Mouse (Mus musculus) lung, embryonic 15.5 days (tissue): ENCODE results near the gene Pdcd1lg2. TPM values are rescaled to one million over a fixed set of nuclear protein-coding genes. Genes with fewer than 3 reads are reported as not detected.

ENCODE experiments used
- ATAC-seq: fragments of 200-750 bp; cut with Nextera tagmentation; 2 replicates; pipeline ENCODE4 v1.8.0; 2017; ENCODE audit warnings: moderate number of reproducible peaks, borderline replicate concordance; ENCODE audit not compliant: low FRiP score, low TSS enrichment; ENCODE audit errors: extremely low read depth
- H3K27ac ChIP-seq: fragments of 300-500 bp; sonication (generic); 2 replicates; pipeline ENCODE4 v1.5.1; 2015; ENCODE audit warnings: moderate library complexity, mild to moderate bottlenecking, inconsistent platforms
- H3K27me3 ChIP-seq: fragments of 300-500 bp; sonication (generic); 2 replicates; pipeline ENCODE4 v1.6.1; 2015; ENCODE audit warnings: inconsistent platforms
- H3K36me3 ChIP-seq: fragments of 300-500 bp; sonication (generic); 2 replicates; pipeline ENCODE4 v1.6.1; 2015; ENCODE audit warnings: inconsistent platforms
- H3K4me1 ChIP-seq: fragments of 300-500 bp; sonication (generic); 2 replicates; pipeline ENCODE4 v1.6.1; 2015; ENCODE audit warnings: inconsistent platforms
- H3K4me2 ChIP-seq: fragments of 300-500 bp; sonication (generic); 2 replicates; pipeline ENCODE4 v1.6.1; 2015; ENCODE audit warnings: inconsistent platforms, mild to moderate bottlenecking, moderate library complexity
- H3K4me3 ChIP-seq: fragments of 300-500 bp; sonication (generic); 2 replicates; pipeline ENCODE4 v1.5.1; 2015; ENCODE audit warnings: mild to moderate bottlenecking, inconsistent platforms
- H3K9ac ChIP-seq: fragments of 300-500 bp; sonication (generic); 2 replicates; pipeline ENCODE4 v1.6.1; 2015; ENCODE audit warnings: inconsistent platforms
- H3K9me3 ChIP-seq: fragments of 300-500 bp; sonication (generic); 2 replicates; pipeline ENCODE4 v1.6.1; 2016; ENCODE audit warnings: inconsistent platforms
- WGBS: fragments of 180-500 bp; shearing (Covaris S2); methylation state at CpG from one replicate; pipeline ENCODE4 v1.1.7; 2015; 5-methylcytosine and 5-hydroxymethylcytosine counted together
- polyA plus RNA-seq: library from polyadenylated mRNA; unstranded; fragments of >200 nt; fragmentation: Nextera tagmentation; extraction: Ambion mirVana; gene quantifications from 2 replicates; pipeline ENCODE4 v1.2.1, GENCODE M21; 2015

The Pdcd1lg2 gene
- polyA plus RNA-seq, 1 experiment from 2014 or later: 0.09 TPM

DNA sequence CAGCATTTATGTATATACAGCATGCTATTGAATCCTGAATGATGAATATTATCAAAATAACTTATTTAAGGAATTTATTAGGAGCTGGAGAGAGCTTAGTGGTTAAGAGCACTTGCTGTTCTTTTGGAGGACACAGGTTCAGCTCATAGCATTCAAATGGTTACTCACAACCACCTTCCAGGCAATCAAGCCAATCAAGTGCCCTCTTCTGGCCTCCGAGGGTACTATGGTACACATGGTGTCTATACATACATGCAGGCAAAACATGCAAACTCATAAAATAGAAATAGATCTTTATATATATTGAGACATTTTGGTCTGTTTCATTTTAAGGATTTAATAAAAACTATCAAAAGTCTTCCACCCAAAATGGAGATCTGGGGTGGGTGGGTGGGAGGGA is 21.9 kb upstream of the Pdcd1lg2 start:
- Histone ChIP-seq H3K9me3 (no peaks in the 10 kb centered on the region), H3K4me2 (no peak overlapping the region), H3K4me3 (no peak overlapping the region), H3K9ac (no peak overlapping the region), H3K36me3 (no peaks in the 10 kb centered on the region), H3K4me1 (no peaks in the 10 kb centered on the region), H3K27ac (no peak overlapping the region), H3K27me3 (no peaks in the 10 kb centered on the region)
- 80% methylated on average over 1 of the region's 1 CpGs for WGBS
- ATAC-seq: no peak

- Histone ChIP-seq H3K9me3 (no peaks in the 10 kb centered on the region), H3K9ac (no peak overlapping the region), H3K27ac (no peak overlapping the region), H3K4me1 (no peaks in the 10 kb centered on the region), H3K4me2 (no peak overlapping the region), H3K4me3 (no peak overlapping the region), H3K27me3 (no peaks in the 10 kb centered on the region), H3K36me3 (no peaks in the 10 kb centered on the region)
- WGBS: 47% methylated on average over 5 of the region's 5 CpGs
- no peak for ATAC-seq
Observed at GRCm38 (mm10) chr19:29390483-29390882, 20.2 kb upstream of the Pdcd1lg2 start.

- Histone ChIP-seq H3K9me3 (no peaks in the 10 kb centered on the region), H3K9ac (no peak overlapping the region), H3K27me3 (no peaks in the 10 kb centered on the region), H3K36me3 (no peaks in the 10 kb centered on the region), H3K4me1 (no peaks in the 10 kb centered on the region), H3K4me3 (no peak overlapping the region), H3K4me2 (no peak overlapping the region), H3K27ac (no peak overlapping the region)
- ATAC-seq: no peak
- WGBS: 50% methylated on average over 4 of the region's 4 CpGs
Observed at GRCm38 (mm10) chr19:29391279-29391678, 19.4 kb upstream of the Pdcd1lg2 start.

GRCm38 (mm10) chr19:29393333-29393732 is 17.4 kb upstream of the Pdcd1lg2 start:
- no peak overlapping the region for H3K27ac ChIP-seq
- H3K4me3 ChIP-seq: no peak overlapping the region
- H3K27me3 ChIP-seq: no peaks in the 10 kb centered on the region
- no peaks in the 10 kb centered on the region for H3K4me1 ChIP-seq
- no peaks in the 10 kb centered on the region for H3K36me3 ChIP-seq
- 70% methylated on average over 9 of the region's 9 CpGs for WGBS
- H3K9me3 ChIP-seq: no peaks in the 10 kb centered on the region
- H3K4me2 ChIP-seq: no peak overlapping the region
- ATAC-seq: no peak
- H3K9ac ChIP-seq: no peak overlapping the region

DNA sequence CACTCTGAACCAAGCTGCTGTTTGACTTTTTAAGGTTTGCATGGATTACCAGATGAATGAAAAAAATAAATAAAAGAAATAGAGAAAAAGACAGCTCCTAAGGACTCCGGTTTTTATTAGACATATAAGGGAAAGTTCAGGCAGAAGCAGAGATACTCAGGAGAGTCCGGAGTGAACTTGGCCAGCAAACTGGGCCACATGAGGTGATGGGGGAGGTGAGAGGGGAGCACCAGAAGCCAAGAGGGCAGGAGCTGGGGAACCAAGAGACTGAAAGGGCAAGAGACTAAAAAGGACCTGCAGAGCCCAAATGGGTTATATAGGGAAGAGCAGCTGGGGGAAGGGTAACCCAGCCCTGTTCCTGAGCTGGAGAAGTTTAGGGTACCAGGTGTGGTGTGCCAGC is 16.0 kb upstream of the Pdcd1lg2 start:
- Histone ChIP-seq H3K9ac (no peak overlapping the region), H3K36me3 (no peaks in the 10 kb centered on the region), H3K4me2 (no peak overlapping the region), H3K9me3 (no peaks in the 10 kb centered on the region), H3K4me1 (no peaks in the 10 kb centered on the region), H3K4me3 (no peak overlapping the region), H3K27ac (no peak overlapping the region), H3K27me3 (no peaks in the 10 kb centered on the region)
- WGBS: 96% methylated on average over 2 of the region's 2 CpGs
- no peak for ATAC-seq

DNA sequence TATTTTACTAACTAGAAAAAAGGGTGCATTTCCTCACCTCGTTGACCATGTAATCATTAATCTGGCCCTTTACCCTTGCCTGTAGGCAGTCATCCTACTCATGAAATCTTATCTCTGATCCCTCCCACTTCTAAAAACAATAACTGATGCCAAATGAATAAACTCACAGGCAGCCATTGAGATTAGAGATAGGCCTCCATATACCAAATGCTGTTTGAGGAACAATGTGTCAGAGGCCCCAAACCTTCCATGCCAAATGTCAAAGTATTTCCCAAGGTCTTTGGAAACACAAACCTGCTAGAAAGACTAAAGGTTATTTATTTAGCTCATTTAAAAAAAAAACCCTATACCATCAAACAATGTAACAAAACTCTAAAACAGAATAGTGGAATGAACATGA is 14.4 kb upstream of the Pdcd1lg2 start:
- H3K27me3 ChIP-seq: no peaks in the 10 kb centered on the region
- no peak overlapping the region for H3K4me2 ChIP-seq
- no peak overlapping the region for H3K4me3 ChIP-seq
- no peaks in the 10 kb centered on the region for H3K9me3 ChIP-seq
- no peaks in the 10 kb centered on the region for H3K36me3 ChIP-seq
- no peaks in the 10 kb centered on the region for H3K4me1 ChIP-seq
- WGBS: 47% methylated on average over 1 of the region's 1 CpGs
- no peak overlapping the region for H3K27ac ChIP-seq
- H3K9ac ChIP-seq: no peak overlapping the region
- no peak for ATAC-seq

DNA sequence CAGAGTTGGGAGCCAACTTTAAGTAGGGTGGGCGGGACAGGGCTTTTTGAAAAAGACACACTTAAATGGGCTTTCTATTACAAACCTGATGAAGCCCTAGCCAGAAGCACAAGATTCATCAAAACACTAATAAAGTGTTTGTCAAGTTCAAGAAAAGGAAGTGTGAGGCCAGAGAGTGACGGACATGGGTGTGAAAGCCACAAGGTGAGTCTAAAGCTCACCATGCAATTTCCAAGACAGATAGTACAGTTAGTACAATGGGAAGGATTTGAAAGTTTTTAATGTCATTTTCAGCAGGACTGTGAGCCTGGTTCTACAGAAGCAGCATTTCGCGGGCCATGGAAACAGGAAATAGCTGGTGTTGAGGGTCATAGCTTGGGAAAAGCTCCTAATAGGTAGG is 10.9 kb upstream of the Pdcd1lg2 start:
- H3K27ac ChIP-seq: no peak overlapping the region
- no peak overlapping the region for H3K4me2 ChIP-seq
- no peaks in the 10 kb centered on the region for H3K4me1 ChIP-seq
- no peaks in the 10 kb centered on the region for H3K27me3 ChIP-seq
- no peak for ATAC-seq
- 88% methylated on average over 4 of the region's 4 CpGs for WGBS
- H3K4me3 ChIP-seq: no peak overlapping the region
- H3K9me3 ChIP-seq: no peaks in the 10 kb centered on the region
- no peaks in the 10 kb centered on the region for H3K36me3 ChIP-seq
- H3K9ac ChIP-seq: no peak overlapping the region

- Histone ChIP-seq H3K9me3 (no peaks in the 10 kb centered on the region), H3K4me2 (no peak overlapping the region), H3K4me3 (no peak overlapping the region), H3K9ac (no peak overlapping the region), H3K27me3 (no peaks in the 10 kb centered on the region), H3K36me3 (no peaks in the 10 kb centered on the region), H3K27ac (no peak overlapping the region), H3K4me1 (no peaks in the 10 kb centered on the region)
- no peak for ATAC-seq
- WGBS: 58% methylated on average over 3 of the region's 3 CpGs
Observed at GRCm38 (mm10) chr19:29400466-29400865, 10.3 kb upstream of the Pdcd1lg2 start.

DNA sequence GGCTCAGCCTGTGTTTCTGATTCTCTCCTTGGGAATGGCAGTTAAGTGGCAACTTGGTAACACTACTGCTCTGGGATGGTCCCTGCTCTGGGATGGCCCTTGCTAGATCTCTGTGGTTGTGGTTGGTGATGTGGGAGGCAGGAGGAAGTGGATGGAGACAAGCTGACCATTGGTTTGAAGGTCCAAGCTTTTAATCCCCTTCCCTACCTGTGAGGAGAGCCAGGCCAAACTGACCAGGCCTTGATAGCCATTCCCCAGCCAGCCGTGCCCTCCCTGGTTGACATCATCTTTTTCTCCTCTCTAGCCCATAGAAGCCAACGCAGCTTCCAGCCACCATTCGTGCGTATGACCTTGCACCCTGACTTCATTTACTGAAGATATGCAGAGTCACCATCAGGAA is 8.1 kb upstream of the Pdcd1lg2 start:
- no peaks in the 10 kb centered on the region for H3K36me3 ChIP-seq
- H3K9me3 ChIP-seq: no peaks in the 10 kb centered on the region
- H3K9ac ChIP-seq: no peak overlapping the region
- no peak overlapping the region for H3K4me3 ChIP-seq
- WGBS: 87% methylated on average over 4 of the region's 4 CpGs
- ATAC-seq: no peak
- H3K4me1 ChIP-seq: no peaks in the 10 kb centered on the region
- H3K4me2 ChIP-seq: no peak overlapping the region
- H3K27ac ChIP-seq: no peak overlapping the region
- no peaks in the 10 kb centered on the region for H3K27me3 ChIP-seq

DNA sequence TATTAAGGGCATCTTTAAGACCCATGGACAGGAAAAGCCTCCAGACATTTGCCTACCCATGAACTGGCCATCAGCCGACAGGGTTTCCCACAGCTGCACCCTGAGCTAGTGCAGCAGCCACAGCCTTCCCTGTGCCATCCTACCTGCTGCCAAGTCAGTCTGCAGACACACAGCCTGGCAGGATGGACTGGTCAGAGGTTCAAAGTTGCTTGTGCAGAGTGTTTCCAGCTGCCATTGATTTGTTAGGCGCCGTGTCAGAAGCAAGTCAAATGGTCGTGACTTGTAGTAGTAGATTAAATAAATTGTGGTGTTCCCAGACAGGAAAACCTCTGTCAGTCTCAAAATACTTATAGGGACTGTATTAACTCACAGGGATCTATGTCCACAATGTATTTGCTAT is 7.5 kb upstream of the Pdcd1lg2 start:
- Histone ChIP-seq H3K27me3 (no peaks in the 10 kb centered on the region), H3K9ac (no peak overlapping the region), H3K4me3 (no peak overlapping the region), H3K27ac (no peak overlapping the region), H3K9me3 (no peaks in the 10 kb centered on the region), H3K4me1 (no peaks in the 10 kb centered on the region), H3K36me3 (no peaks in the 10 kb centered on the region), H3K4me2 (no peak overlapping the region)
- 54% methylated on average over 4 of the region's 4 CpGs for WGBS
- no peak for ATAC-seq

DNA sequence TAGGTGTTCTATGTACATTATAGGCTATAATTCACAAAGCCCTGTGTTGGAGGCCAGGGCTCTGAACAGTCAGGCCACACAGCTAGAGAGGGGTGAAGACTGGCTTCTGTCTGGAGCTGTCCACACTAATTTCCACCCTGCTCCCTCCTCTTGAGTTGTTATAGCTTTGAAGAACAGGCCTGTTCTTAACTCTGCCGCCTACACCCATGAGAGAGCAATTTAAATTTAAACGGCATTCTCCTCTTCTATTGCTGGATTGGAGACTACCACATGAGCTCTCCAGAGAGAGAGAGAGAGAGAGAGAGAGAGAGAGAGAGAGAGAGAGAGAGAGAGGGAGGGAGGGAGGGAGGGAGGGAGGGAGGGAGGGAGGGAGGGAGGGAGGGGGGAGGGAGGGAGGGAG is 5.3 kb upstream of the Pdcd1lg2 start:
- no peak overlapping the region for H3K4me3 ChIP-seq
- 59% methylated on average over 2 of the region's 2 CpGs for WGBS
- no peak overlapping the region for H3K27ac ChIP-seq
- no peak for ATAC-seq
- no peaks in the 10 kb centered on the region for H3K27me3 ChIP-seq
- H3K9me3 ChIP-seq: no peaks in the 10 kb centered on the region
- no peaks in the 10 kb centered on the region for H3K4me1 ChIP-seq
- H3K36me3 ChIP-seq: no peaks in the 10 kb centered on the region
- H3K4me2 ChIP-seq: no peak overlapping the region
- no peak overlapping the region for H3K9ac ChIP-seq

DNA sequence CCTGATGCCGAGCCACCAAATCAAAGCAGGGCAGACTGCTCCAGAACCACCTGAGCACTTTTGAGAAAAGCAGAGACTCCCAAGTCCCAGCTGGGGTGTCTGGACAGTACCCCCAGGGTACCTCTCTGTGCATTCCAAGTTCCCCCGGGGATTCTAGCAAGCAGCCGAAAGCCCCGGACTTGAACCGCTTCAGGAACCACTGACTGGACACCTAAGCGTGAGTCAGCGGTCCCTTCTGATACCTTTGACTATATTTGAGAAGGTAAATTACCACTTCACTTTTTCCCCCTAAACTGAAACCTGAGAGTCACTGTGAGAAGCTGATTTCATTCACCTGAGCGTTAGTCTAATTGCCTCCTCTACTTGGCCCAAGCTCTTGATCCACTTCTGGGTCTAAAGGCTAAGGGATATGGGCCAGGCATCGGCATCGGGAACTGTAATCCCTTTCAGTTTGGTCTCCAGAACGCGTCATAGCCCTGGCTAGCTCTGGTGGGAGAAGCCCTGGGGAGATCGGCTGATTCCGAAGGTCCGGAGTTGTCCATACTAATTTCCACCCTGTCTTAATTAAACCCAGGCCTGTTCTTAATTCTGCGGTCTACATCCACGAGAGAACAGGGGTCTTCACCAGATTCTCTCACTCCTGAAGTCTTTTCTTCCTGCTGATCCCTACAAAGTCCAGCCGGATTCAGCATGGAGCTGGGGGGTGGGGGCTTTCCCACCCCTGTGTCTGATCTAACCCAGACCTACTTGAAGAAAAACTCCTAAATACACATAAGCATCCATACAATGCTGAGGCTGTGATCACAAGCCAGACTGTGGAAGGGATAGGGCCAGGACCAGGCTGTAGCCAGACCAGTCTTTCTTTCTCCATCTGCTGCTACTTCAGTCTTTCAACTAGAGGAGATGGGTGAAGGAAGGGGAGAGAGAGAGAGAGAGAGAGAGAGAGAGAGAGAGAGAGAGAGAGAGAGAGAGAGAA is 4.4 kb upstream of the Pdcd1lg2 start:
- H3K4me1 ChIP-seq: no peaks in the 10 kb centered on the region
- H3K36me3 ChIP-seq: no peaks in the 10 kb centered on the region
- no peak overlapping the region for H3K27ac ChIP-seq
- ATAC-seq: no peak
- H3K4me2 ChIP-seq: no peak overlapping the region
- no peak overlapping the region for H3K4me3 ChIP-seq
- H3K9me3 ChIP-seq: no peaks in the 10 kb centered on the region
- WGBS: 87% methylated on average over 18 of the region's 18 CpGs
- no peak overlapping the region for H3K9ac ChIP-seq
- H3K27me3 ChIP-seq: no peaks in the 10 kb centered on the region
